ENCODE assay signal across 8 mouse cellular contexts in genomic region chr9:101073041-101073986, GRCm38 (mm10). TPM values are rescaled to one million over a fixed set of nuclear protein-coding genes. Genes with fewer than 3 reads are reported as not detected.
DNase-seq lines count a peak whose midpoint lies in the region; ATAC-seq and TF ChIP-seq lines count a peak whose summit lies in the region.

No protein-coding gene starts in this region.

- no peak for TF ChIP-seq CTCF in ES-Bruce4 (IDR thresholded peaks at IDR 0.05; ENCODE audit: low read depth, low read length)

- H3K4me3 ChIP-seq in ES-Bruce4 (ENCODE audit: low read depth, low read length), result peak overlapping the region; percentile 87
- H3K4me3 ChIP-seq in forebrain, embryonic 13.5 days, result peak overlapping the region; percentile 100
- H3K4me3 ChIP-seq in neural tube, embryonic 15.5 days (replicated peaks), result peak overlapping the region; percentile 71

- H3K27ac ChIP-seq in ES-Bruce4 (ENCODE audit: insufficient read depth, low read length), result peak overlapping the region; percentile 16
- peak overlapping the region; percentile 81 for H3K27ac ChIP-seq in forebrain, embryonic 13.5 days
- peak overlapping the region; percentile 96 for H3K27ac ChIP-seq in neural tube, embryonic 15.5 days (replicated peaks)

- 3% methylated on average over 59 of the region's 65 CpGs for WGBS in forebrain, embryonic 13.5 days
- WGBS in neural tube, embryonic 15.5 days, result 2% methylated on average over 56 of the region's 65 CpGs

- TF ChIP-seq EP300 in ES-Bruce4 (IDR thresholded peaks at IDR 0.05; ENCODE audit: insufficient read depth, low read depth, low read length), result peak; percentile 51

- intact Hi-C loops in heart, postnatal 14 days (cut with DNase I), result loop anchor here (10.0 kb wide), 1 partner anchor 429 kb away; no protein-coding TSS in a partner anchor

- no peaks in the 10 kb centered on the region for H3K9me3 ChIP-seq in ES-Bruce4 (replicated peaks; ENCODE audit: control insufficient read depth, insufficient read depth, low read length, poor library complexity, severe bottlenecking)
- H3K9me3 ChIP-seq in forebrain, embryonic 13.5 days (replicated peaks), result no peaks in the 10 kb centered on the region
- no peaks in the 10 kb centered on the region for H3K9me3 ChIP-seq in neural tube, embryonic 15.5 days (replicated peaks)

- peak; percentile 99 to 100 for DNase-seq in heart, postnatal 14 days
- DNase-seq in layer of hippocampus, adult 11-12 months (ENCODE audit: low spot score), result peak; percentile 99
- DNase-seq in lung, adult 18-20 months, result peak; percentile 99
- peak; percentile 98 for DNase-seq in testis, postnatal 14 days (ENCODE audit: low spot score)

- no peaks in the 10 kb centered on the region for H3K4me1 ChIP-seq in ES-Bruce4 (ENCODE audit: control insufficient read depth, insufficient read depth, low read length)
- peaks cover 24% of the 10 kb centered on the region for H3K4me1 ChIP-seq in forebrain, embryonic 13.5 days
- H3K4me1 ChIP-seq in neural tube, embryonic 15.5 days, result peaks cover 19% of the 10 kb centered on the region

- H3K4me2 ChIP-seq in forebrain, embryonic 13.5 days, result peak overlapping the region; percentile 73
- H3K4me2 ChIP-seq in neural tube, embryonic 15.5 days, result peak overlapping the region; percentile 72

- peaks cover 2% of the 10 kb centered on the region; the same call in 1 of the 2 replicates for H3K36me3 ChIP-seq in ES-Bruce4 (ENCODE audit: control insufficient read depth, insufficient read depth, low read length, poor library complexity, severe bottlenecking)
- H3K36me3 ChIP-seq in forebrain, embryonic 13.5 days (ENCODE audit: poor library complexity, severe bottlenecking), result no peaks in the 10 kb centered on the region
- H3K36me3 ChIP-seq in neural tube, embryonic 15.5 days, result no peaks in the 10 kb centered on the region

- no peaks in the 10 kb centered on the region for H3K27me3 ChIP-seq in ES-Bruce4 (ENCODE audit: control insufficient read depth, insufficient read depth, low read length, poor library complexity, severe bottlenecking)
- H3K27me3 ChIP-seq in forebrain, embryonic 13.5 days, result no peaks in the 10 kb centered on the region
- no peaks in the 10 kb centered on the region for H3K27me3 ChIP-seq in neural tube, embryonic 15.5 days (replicated peaks)

- peak overlapping the region; percentile 96 for H3K9ac ChIP-seq in ES-Bruce4 (ENCODE audit: low read depth, poor library complexity, severe bottlenecking)
- peak overlapping the region; percentile 83 for H3K9ac ChIP-seq in forebrain, embryonic 13.5 days
- H3K9ac ChIP-seq in neural tube, embryonic 15.5 days (replicated peaks), result peak overlapping the region; percentile 80

- peak; percentile 66 for TF ChIP-seq POLR2A in ES-Bruce4 (IDR thresholded peaks at IDR 0.05; ENCODE audit: insufficient read depth, low read length)

- ATAC-seq in cerebellum, adult (ENCODE audit: insufficient number of reproducible peaks, low FRiP score, low TSS enrichment), result peak; percentile 85
- peak; percentile 93 for ATAC-seq in forebrain, embryonic 13.5 days
- peak; percentile 95 for ATAC-seq in neural tube, embryonic 15.5 days (ENCODE audit: low FRiP score)

RNA-seq across cellular contexts. Expression of gene Msl2, which starts 0.6 kb away (rescaled TPM):
- polyA plus RNA-seq in ES-Bruce4 (2011; ENCODE audit: insufficient read depth, insufficient read length, low read depth, missing spikeins), result 42.4 and 46.1 TPM in 2 replicates
- polyA plus RNA-seq in forebrain, embryonic 13.5 days (2015; fragmentation: Nextera tagmentation; extraction: Ambion mirVana), result 5.7 and 6.1 TPM in 2 replicates
- total RNA-seq in heart, postnatal 14 days (2021), result 10 to 100 TPM; 33.6 to 34.1 TPM
- 3.9 TPM in 2 replicates for polyA plus RNA-seq in neural tube, embryonic 15.5 days (2015; fragmentation: Nextera tagmentation; extraction: Ambion mirVana)

RNA-seq across cellular contexts. Expression of gene Pccb, which starts 38.6 kb away (rescaled TPM):
- polyA plus RNA-seq in ES-Bruce4 (2011; ENCODE audit: insufficient read depth, insufficient read length, low read depth, missing spikeins), result 16.1 and 17.8 TPM in 2 replicates
- polyA plus RNA-seq in forebrain, embryonic 13.5 days (2015; fragmentation: Nextera tagmentation; extraction: Ambion mirVana), result 18.8 and 20.7 TPM in 2 replicates
- 10 to 100 TPM; 89.0 to 93.4 TPM for total RNA-seq in heart, postnatal 14 days (2021)
- 25.4 and 27.0 TPM in 2 replicates for polyA plus RNA-seq in neural tube, embryonic 15.5 days (2015; fragmentation: Nextera tagmentation; extraction: Ambion mirVana)

Comparison
In these comparisons a context has a peak if more than half of its experiments do, and no peak if none do; other contexts are left out.
1. Peak in every context shown above with its lines: DNase-seq, ATAC-seq, H3K4me3 ChIP-seq and H3K27ac ChIP-seq.
2. H3K27ac ChIP-seq: peak in every context shown above with its lines; median percentile 96 in neural tube, embryonic 15.5 days; 81 in forebrain, embryonic 13.5 days; 16 in ES-Bruce4.